Mouse (Mus musculus) ES-E14 (cell line): ENCODE data around the gene Rpl4.

Source experiments
- MAFK ChIP-seq: IDR thresholded peaks from 2 replicates; pipeline ENCODE4 v1.6.1; 2014; ENCODE audit warnings: mild to moderate bottlenecking, low read depth, low read length, inconsistent platforms; ENCODE audit not compliant: insufficient read depth
- ZC3H11A ChIP-seq: IDR thresholded peaks from 2 replicates; pipeline ENCODE4 v1.6.1; 2012; ENCODE audit warnings: low read depth, mild to moderate bottlenecking, inconsistent platforms, low read length, borderline replicate concordance
- ZNF384 ChIP-seq: IDR thresholded peaks from 2 replicates; pipeline ENCODE4 v1.6.1; 2012; ENCODE audit warnings: low read depth, low read length, inconsistent platforms

DNA sequence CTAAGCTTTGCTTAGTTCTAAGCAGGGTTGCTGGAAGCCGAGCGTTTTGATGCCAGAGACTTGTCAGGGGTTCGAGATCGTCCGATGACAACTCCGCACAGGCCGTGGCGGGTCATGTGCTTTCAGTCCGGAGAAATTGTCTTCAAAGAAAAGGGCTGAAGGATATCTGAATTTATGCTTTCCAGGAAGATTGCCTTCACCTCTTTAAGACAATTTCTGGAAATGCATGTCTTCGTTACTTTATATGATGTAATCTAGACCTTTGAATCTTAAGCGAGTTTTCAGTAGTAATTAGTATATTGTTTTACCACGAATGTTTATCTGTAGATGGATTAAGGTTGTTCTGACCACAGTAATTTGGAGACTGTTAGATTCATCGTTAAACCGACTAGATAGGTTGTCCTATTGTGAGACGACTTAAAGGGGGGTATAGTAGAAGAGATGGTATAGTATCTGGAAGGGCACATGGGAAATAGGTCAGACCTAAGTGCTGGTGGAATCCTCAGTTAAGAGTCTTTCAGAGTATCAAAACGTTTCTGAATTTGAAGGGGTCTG, 568 bp downstream of the Rpl4 start:
- TF ChIP-seq MAFK (no peak), ZC3H11A (no peak), ZNF384 (no peak)
